Mouse (Mus musculus) hindbrain, postnatal 0 days (tissue): Measurements from ENCODE around the gene Elavl1. TPM values are rescaled to one million over a fixed set of nuclear protein-coding genes. Genes with fewer than 3 reads are reported as not detected.

Source experiments
- ATAC-seq: fragments of 200-750 bp; cut with Nextera tagmentation; 2 replicates; pipeline ENCODE4 v1.8.0; 2017; ENCODE audit warnings: mild to moderate bottlenecking, moderate TSS enrichment, moderate library complexity
- DNase-seq: peaks from one replicate; pipeline ENCODE4 v3.0.0-alpha.2; 2015; ENCODE audit warnings: low spot score
- H3K27ac ChIP-seq: fragments of 300-500 bp; sonication (generic); 2 replicates; pipeline ENCODE4 v1.5.1; 2014; ENCODE audit warnings: mild to moderate bottlenecking
- H3K27me3 ChIP-seq: fragments of 300-500 bp; sonication (generic); 2 replicates; pipeline ENCODE4 v1.6.1; 2014; ENCODE audit warnings: low read length, mixed read lengths; ENCODE audit not compliant: insufficient read depth
- H3K36me3 ChIP-seq: fragments of 300-500 bp; sonication (generic); 2 replicates; pipeline ENCODE4 v1.6.1; 2014; ENCODE audit warnings: low read length, mixed read lengths; ENCODE audit not compliant: insufficient read depth
- H3K4me1 ChIP-seq: fragments of 300-500 bp; sonication (generic); 2 replicates; pipeline ENCODE4 v1.6.1; 2014; ENCODE audit warnings: antibody characterized with exemption, low read length, mixed read lengths; ENCODE audit not compliant: insufficient read depth
- H3K4me2 ChIP-seq: fragments of 300-500 bp; sonication (generic); 2 replicates; pipeline ENCODE4 v1.6.1; 2014; ENCODE audit warnings: low read depth, mild to moderate bottlenecking, low read length, moderate library complexity, mixed read lengths
- H3K4me3 ChIP-seq: fragments of 300-500 bp; sonication (generic); 2 replicates; pipeline ENCODE4 v1.5.1; 2014; ENCODE audit warnings: low read length
- H3K9ac ChIP-seq: fragments of 300-500 bp; sonication (generic); replicated peaks from 2 replicates; pipeline ENCODE4 v1.6.1; 2014; ENCODE audit warnings: mild to moderate bottlenecking, low read length, moderate library complexity, mixed read lengths
- H3K9me3 ChIP-seq: fragments of 300-500 bp; sonication (generic); 2 replicates; pipeline ENCODE4 v1.6.1; 2016; ENCODE audit warnings: low read length, mixed read lengths
- CTCF ChIP-seq: IDR thresholded peaks from 2 replicates; pipeline ENCODE4 v1.5.1; 2016; ENCODE audit warnings: antibody characterized with exemption, control low read depth, low read depth
- WGBS: fragments of 180-500 bp; shearing (Covaris S2); extraction: QIAGEN DNeasy Blood & Tissue Kit; methylation state at CpG from one replicate; pipeline ENCODE4 v1.1.7; 2014; 5-methylcytosine and 5-hydroxymethylcytosine counted together
- polyA plus RNA-seq: library from polyadenylated mRNA; unstranded; fragments of >200 nt; fragmentation: Nextera tagmentation; extraction: Ambion mirVana; gene quantifications from 2 replicates; pipeline ENCODE4 v1.2.1, GENCODE M21; 2015
- total RNA-seq: library from RNA; depleted of rRNA; stranded (reverse); fragments of >200 nt; gene quantifications from 2 replicates; pipeline ENCODE4 v1.2.3, GENCODE M21; 2014

The Elavl1 gene
- total and polyA plus RNA-seq, 2 experiments from 2014 or later: 56.2 to 64.6 TPM

GRCm38 (mm10) chr8:4263105-4263791 is 62.0 kb downstream of the Elavl1 start:
- no peak overlapping the region for H3K9ac ChIP-seq
- H3K9me3 ChIP-seq: no peaks in the 10 kb centered on the region
- 84% methylated on average over 8 of the region's 8 CpGs for WGBS
- no peak for DNase-seq
- no peak overlapping the region for H3K4me3 ChIP-seq
- no peak overlapping the region for H3K27ac ChIP-seq
- TF ChIP-seq CTCF: no peak
- no peaks in the 10 kb centered on the region for H3K27me3 ChIP-seq
- H3K4me2 ChIP-seq: no peak overlapping the region
- no peak for ATAC-seq
- H3K4me1 ChIP-seq: no peaks in the 10 kb centered on the region
- peaks cover 60% of the 10 kb centered on the region for H3K36me3 ChIP-seq

GRCm38 (mm10) chr8:4259805-4260170 is 65.4 kb downstream of the Elavl1 start:
- Histone ChIP-seq H3K27me3 (no peaks in the 10 kb centered on the region), H3K27ac (peak overlapping the region; percentile 94), H3K36me3 (peaks cover 50% of the 10 kb centered on the region; the same call in 1 of the 2 replicates), H3K4me2 (peak overlapping the region; percentile 74), H3K9ac (peak overlapping the region; percentile 90; the same call in 1 of the 2 replicates), H3K9me3 (no peaks in the 10 kb centered on the region), H3K4me3 (no peak overlapping the region; the same call in 1 of the 2 replicates), H3K4me1 (peaks cover 18% of the 10 kb centered on the region)
- TF ChIP-seq CTCF: no peak
- ATAC-seq (no peak), DNase-seq (no peak)
- 79% methylated on average over 4 of the region's 4 CpGs for WGBS

- H3K9ac ChIP-seq: peak within 1 kb of the TSS; percentile 90
- H3K36me3 ChIP-seq: peaks cover 52% of the 10 kb centered on the region; the same call in 1 of the 2 replicates
Observed at GRCm38 (mm10) chr8:4259125-4259804, 65.9 kb downstream of the Elavl1 start, which contains the start of gene Ctxn1. Ctxn1 (minus strand) TSS chr8:4259274.

GRCm38 (mm10) chr8:4258678-4259077 is 66.5 kb downstream of the Elavl1 start:
- peaks cover 18% of the 10 kb centered on the region for H3K4me1 ChIP-seq
- H3K27me3 ChIP-seq: no peaks in the 10 kb centered on the region
- H3K9me3 ChIP-seq: no peaks in the 10 kb centered on the region
- peak overlapping the region; percentile 76 for H3K4me3 ChIP-seq
- ATAC-seq: peak; percentile 74
- DNase-seq: peak; percentile 71
- peak overlapping the region; percentile 74 for H3K4me2 ChIP-seq
- peak overlapping the region; percentile 94 for H3K27ac ChIP-seq
- H3K36me3 ChIP-seq: peaks cover 46% of the 10 kb centered on the region; the same call in 1 of the 2 replicates
- H3K9ac ChIP-seq: peak overlapping the region; percentile 90
- no peak for TF ChIP-seq CTCF
- under 1% methylated on average over 32 of the region's 32 CpGs for WGBS

More at GRCm38 (mm10) chr8:4259125-4259804, 65.9 kb downstream of the Elavl1 start, which contains the start of gene Ctxn1:
- no peaks in the 10 kb centered on the region for H3K9me3 ChIP-seq
- ATAC-seq (peak; percentile 89), DNase-seq (peak; percentile 94)
- H3K27me3 ChIP-seq: no peaks in the 10 kb centered on the region
- no peak for TF ChIP-seq CTCF
- 5% methylated on average over 30 of the region's 33 CpGs for WGBS
- H3K4me3 ChIP-seq: peak within 1 kb of the TSS; percentile 76
- peak within 1 kb of the TSS; percentile 74 for H3K4me2 ChIP-seq
- peak within 1 kb of the TSS; percentile 94 for H3K27ac ChIP-seq
- H3K4me1 ChIP-seq: peaks cover 18% of the 10 kb centered on the region

DNA sequence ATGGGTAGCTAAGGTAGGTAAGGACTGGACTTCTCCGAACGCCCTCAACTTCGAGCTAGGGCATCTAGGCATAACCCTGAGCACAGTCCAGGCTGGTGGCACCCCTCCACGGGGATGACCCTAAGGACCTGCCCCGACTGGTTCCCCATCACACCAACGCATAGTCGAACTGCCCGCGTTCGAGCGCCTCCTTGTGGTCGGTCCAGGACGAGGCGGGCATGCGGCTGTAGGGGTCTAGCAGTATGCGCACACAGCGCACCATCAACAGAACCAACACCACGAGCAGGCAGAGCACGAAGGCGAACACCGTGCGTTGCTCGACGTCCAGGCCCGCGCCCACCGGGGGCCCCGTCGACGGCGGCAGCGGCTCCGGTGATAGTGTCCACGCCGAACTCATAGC is 67.0 kb downstream of the Elavl1 start:
- 2% methylated on average over 35 of the region's 35 CpGs for WGBS
- Histone ChIP-seq H3K4me2 (peak overlapping the region; percentile 74), H3K27ac (peak overlapping the region; percentile 94), H3K4me1 (peaks cover 18% of the 10 kb centered on the region), H3K36me3 (peaks cover 45% of the 10 kb centered on the region; the same call in 1 of the 2 replicates), H3K27me3 (no peaks in the 10 kb centered on the region), H3K9me3 (no peaks in the 10 kb centered on the region), H3K9ac (peak overlapping the region; percentile 90), H3K4me3 (peak overlapping the region; percentile 76)
- TF ChIP-seq CTCF: peak; percentile 97
- DNase-seq (peak; percentile 85), ATAC-seq (peak; percentile 71)

DNA sequence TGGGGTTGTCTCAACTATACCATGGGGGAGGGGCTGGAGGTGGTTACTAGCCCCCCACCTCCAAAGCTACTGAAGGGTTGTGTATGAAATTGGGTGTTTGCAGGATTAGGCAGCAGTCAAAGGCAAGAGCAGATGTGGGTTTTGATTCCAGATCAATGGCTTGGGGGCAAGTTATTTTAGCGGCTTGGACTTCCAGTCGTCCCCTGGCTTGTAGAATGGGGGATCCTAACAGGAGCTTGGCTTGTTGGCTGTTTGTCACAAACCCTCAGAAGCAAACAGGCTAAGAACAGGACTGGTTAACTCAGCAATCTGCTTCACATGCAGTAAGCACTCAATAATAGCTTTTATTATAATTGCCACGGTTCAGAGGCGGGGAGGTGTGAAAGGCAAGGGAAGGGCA is 67.9 kb downstream of the Elavl1 start:
- TF ChIP-seq CTCF: no peak
- 58% methylated on average over 4 of the region's 4 CpGs for WGBS
- peak overlapping the region; percentile 76 for H3K4me3 ChIP-seq
- no peak for DNase-seq
- peaks cover 40% of the 10 kb centered on the region; the same call in 1 of the 2 replicates for H3K36me3 ChIP-seq
- H3K27me3 ChIP-seq: no peaks in the 10 kb centered on the region
- peak overlapping the region; percentile 90; the same call in 1 of the 2 replicates for H3K9ac ChIP-seq
- H3K4me1 ChIP-seq: peaks cover 18% of the 10 kb centered on the region
- no peaks in the 10 kb centered on the region for H3K9me3 ChIP-seq
- ATAC-seq: no peak
- peak overlapping the region; percentile 94; the same call in 1 of the 2 replicates for H3K27ac ChIP-seq
- H3K4me2 ChIP-seq: peak overlapping the region; percentile 74
